Mouse (Mus musculus): ENCODE results near the gene Rhbdf1. TPM values are rescaled to one million over a fixed set of nuclear protein-coding genes. Genes with fewer than 3 reads are reported as not detected.

Rhbdf1 gene
- total and polyA plus RNA-seq, 3 experiments: 0.30 to 2.5 (median 0.91) TPM

DNA sequence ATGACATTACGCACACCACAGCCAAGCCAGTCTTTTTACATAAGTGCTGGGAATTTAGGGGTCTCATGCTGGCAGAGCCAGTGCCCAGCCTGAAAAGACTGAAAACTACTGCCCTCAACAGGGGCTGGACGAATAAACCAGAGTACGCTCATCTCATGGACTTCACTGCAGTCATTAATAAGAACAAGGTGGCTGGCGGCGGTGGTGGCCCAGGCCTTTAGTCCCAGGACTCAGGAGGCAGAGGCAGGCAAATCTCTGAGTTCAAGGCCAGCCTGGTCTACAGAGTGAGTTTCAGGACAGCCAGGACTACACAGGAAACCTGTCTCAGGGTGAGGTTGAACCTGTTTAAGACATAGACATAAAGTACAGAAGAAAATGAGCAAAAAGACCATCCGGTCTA is 44.1 kb upstream of the Rhbdf1 start:
- H3K4me3 ChIP-seq (ENCODE audit: low read depth, low read length): peak overlapping the region; percentile 56; the same call in 1 of the 2 replicates
- H3K27me3 ChIP-seq (ENCODE audit: insufficient read depth, low read length): no peaks in the 10 kb centered on the region
- DNase-seq (ENCODE audit: low spot score) (no peak), ATAC-seq (ENCODE audit: extremely low read depth, insufficient number of reproducible peaks, low FRiP score, poor library complexity, severe bottlenecking) (no peak)
- H3K36me3 ChIP-seq (replicated peaks): peaks cover 37% of the 10 kb centered on the region
- H3K9me3 ChIP-seq (replicated peaks): no peaks in the 10 kb centered on the region
- peaks cover 75% of the 10 kb centered on the region for H3K4me1 ChIP-seq (ENCODE audit: insufficient read depth, low read depth, low read length)
- TF ChIP-seq GATA2 (IDR thresholded peaks at IDR 0.05; ENCODE audit: borderline replicate concordance, low read depth, low read length): no peak
- no peak for TF ChIP-seq POLR2AphosphoS5 (IDR thresholded peaks at IDR 0.05; ENCODE audit: insufficient replicate concordance, low read depth, low read length)
- TF ChIP-seq CTCF (IDR thresholded peaks at IDR 0.05; ENCODE audit: low read depth, low read length): no peak
- TF ChIP-seq TAL1 (conservative IDR thresholded peaks at IDR 0.05; ENCODE audit: low read depth, low read length): no peak
- TF ChIP-seq GATA1 (IDR thresholded peaks at IDR 0.05; ENCODE audit: borderline replicate concordance, low read length): no peak

- no peaks in the 10 kb centered on the region for H3K27me3 ChIP-seq (ENCODE audit: insufficient read depth, low read length)
- H3K4me3 ChIP-seq (ENCODE audit: low read depth, low read length): no peak overlapping the region
- ATAC-seq (ENCODE audit: extremely low read depth, insufficient number of reproducible peaks, low FRiP score, poor library complexity, severe bottlenecking) (peak; percentile 77), DNase-seq (ENCODE audit: low spot score) (peak; percentile 57)
- no peak for TF ChIP-seq GATA2 (IDR thresholded peaks at IDR 0.05; ENCODE audit: borderline replicate concordance, low read depth, low read length)
- peak; percentile 95 for TF ChIP-seq TAL1 (conservative IDR thresholded peaks at IDR 0.05; ENCODE audit: low read depth, low read length)
- H3K9me3 ChIP-seq (replicated peaks): no peaks in the 10 kb centered on the region
- peaks cover 73% of the 10 kb centered on the region for H3K4me1 ChIP-seq (ENCODE audit: insufficient read depth, low read depth, low read length)
- peaks cover 47% of the 10 kb centered on the region for H3K36me3 ChIP-seq (replicated peaks)
These were observed 43.1 kb upstream of the Rhbdf1 start for GRCm38 (mm10) chr11:32265117-32265738.

GRCm38 (mm10) chr11:32262674-32263415 is 40.7 kb upstream of the Rhbdf1 start:
- H3K36me3 ChIP-seq (replicated peaks): peaks cover 64% of the 10 kb centered on the region

DNA sequence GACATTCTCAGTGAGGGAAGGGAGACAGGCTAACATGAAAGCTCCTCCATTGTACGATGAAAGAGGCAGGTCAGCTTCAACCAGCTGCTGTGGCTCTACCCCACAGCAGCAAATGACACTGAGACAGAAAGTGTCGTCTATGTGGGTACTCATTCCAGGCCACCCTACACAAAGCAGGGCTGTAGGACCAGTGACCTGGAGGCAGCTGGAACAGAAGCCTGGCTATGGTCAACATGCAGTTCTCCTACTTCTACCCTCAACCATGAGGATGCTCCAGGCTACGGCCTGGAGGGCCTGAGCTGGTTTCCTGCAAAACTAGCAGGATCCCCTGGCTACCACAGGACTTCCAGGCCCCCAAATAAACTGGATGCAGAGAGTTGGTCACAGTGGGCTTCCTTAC is 34.5 kb upstream of the Rhbdf1 start:
- Histone ChIP-seq H3K36me3 (replicated peaks) (peaks cover 88% of the 10 kb centered on the region), H3K9me3 (replicated peaks) (no peaks in the 10 kb centered on the region), H3K4me1 (ENCODE audit: insufficient read depth, low read depth, low read length) (peaks cover 77% of the 10 kb centered on the region), H3K27me3 (ENCODE audit: insufficient read depth, low read length) (no peaks in the 10 kb centered on the region), H3K4me3 (ENCODE audit: low read depth, low read length) (peak overlapping the region; percentile 14; the same call in 1 of the 2 replicates)
- ATAC-seq (ENCODE audit: extremely low read depth, insufficient number of reproducible peaks, low FRiP score, poor library complexity, severe bottlenecking) (no peak), DNase-seq (ENCODE audit: low spot score) (no peak)
- TF ChIP-seq GATA2 (IDR thresholded peaks at IDR 0.05; ENCODE audit: borderline replicate concordance, low read depth, low read length): no peak
- TF ChIP-seq GATA1 (IDR thresholded peaks at IDR 0.05; ENCODE audit: borderline replicate concordance, low read length): no peak

More at GRCm38 (mm10) chr11:32262674-32263415, 40.7 kb upstream of the Rhbdf1 start:
- TF ChIP-seq TAL1 (conservative IDR thresholded peaks at IDR 0.05; ENCODE audit: low read depth, low read length): no peak
- TF ChIP-seq GATA1 (IDR thresholded peaks at IDR 0.05; ENCODE audit: borderline replicate concordance, low read length): no peak
- TF ChIP-seq POLR2AphosphoS5 (IDR thresholded peaks at IDR 0.05; ENCODE audit: insufficient replicate concordance, low read depth, low read length): no peak
- no peak for TF ChIP-seq GATA2 (IDR thresholded peaks at IDR 0.05; ENCODE audit: borderline replicate concordance, low read depth, low read length)
- TF ChIP-seq CTCF (IDR thresholded peaks at IDR 0.05; ENCODE audit: low read depth, low read length): no peak
- Histone ChIP-seq H3K4me1 (ENCODE audit: insufficient read depth, low read depth, low read length) (peaks cover 64% of the 10 kb centered on the region), H3K9me3 (replicated peaks) (no peaks in the 10 kb centered on the region), H3K4me3 (ENCODE audit: low read depth, low read length) (no peak overlapping the region), H3K27me3 (ENCODE audit: insufficient read depth, low read length) (no peaks in the 10 kb centered on the region)
- ATAC-seq (ENCODE audit: extremely low read depth, insufficient number of reproducible peaks, low FRiP score, poor library complexity, severe bottlenecking): no peak
- no peak for DNase-seq (ENCODE audit: low spot score)

DNA sequence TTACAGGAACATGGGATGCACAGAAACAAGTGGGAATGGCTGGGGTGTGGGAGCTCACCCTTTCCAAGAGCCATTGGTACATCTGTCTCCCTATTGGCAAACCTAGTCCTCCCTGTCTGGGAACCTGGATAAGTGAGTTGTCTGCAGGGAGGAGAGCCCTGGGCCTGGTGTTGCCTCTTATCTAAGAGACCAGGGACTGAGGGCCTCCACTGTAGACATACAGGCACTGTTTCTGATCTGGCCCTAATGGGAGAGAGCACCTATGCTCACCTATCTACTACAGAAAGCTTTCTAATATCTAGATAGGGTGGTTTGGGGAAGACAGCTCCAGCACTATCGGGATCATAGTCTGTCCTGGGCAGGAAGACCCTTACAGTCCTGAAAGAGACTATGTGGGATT is 34.0 kb upstream of the Rhbdf1 start:
- ATAC-seq (ENCODE audit: extremely low read depth, insufficient number of reproducible peaks, low FRiP score, poor library complexity, severe bottlenecking) (peak; percentile 87), DNase-seq (ENCODE audit: low spot score) (no peak)
- Histone ChIP-seq H3K36me3 (replicated peaks) (peaks cover 89% of the 10 kb centered on the region), H3K4me1 (ENCODE audit: insufficient read depth, low read depth, low read length) (peaks cover 82% of the 10 kb centered on the region), H3K27me3 (ENCODE audit: insufficient read depth, low read length) (no peaks in the 10 kb centered on the region), H3K9me3 (replicated peaks) (no peaks in the 10 kb centered on the region), H3K4me3 (ENCODE audit: low read depth, low read length) (peak overlapping the region; percentile 17; the same call in 1 of the 2 replicates)
- TF ChIP-seq POLR2AphosphoS5 (IDR thresholded peaks at IDR 0.05; ENCODE audit: insufficient replicate concordance, low read depth, low read length): no peak
- TF ChIP-seq TAL1 (conservative IDR thresholded peaks at IDR 0.05; ENCODE audit: low read depth, low read length): peak; percentile 87
- no peak for TF ChIP-seq CTCF (IDR thresholded peaks at IDR 0.05; ENCODE audit: low read depth, low read length)
- TF ChIP-seq GATA2 (IDR thresholded peaks at IDR 0.05; ENCODE audit: borderline replicate concordance, low read depth, low read length): no peak

DNA sequence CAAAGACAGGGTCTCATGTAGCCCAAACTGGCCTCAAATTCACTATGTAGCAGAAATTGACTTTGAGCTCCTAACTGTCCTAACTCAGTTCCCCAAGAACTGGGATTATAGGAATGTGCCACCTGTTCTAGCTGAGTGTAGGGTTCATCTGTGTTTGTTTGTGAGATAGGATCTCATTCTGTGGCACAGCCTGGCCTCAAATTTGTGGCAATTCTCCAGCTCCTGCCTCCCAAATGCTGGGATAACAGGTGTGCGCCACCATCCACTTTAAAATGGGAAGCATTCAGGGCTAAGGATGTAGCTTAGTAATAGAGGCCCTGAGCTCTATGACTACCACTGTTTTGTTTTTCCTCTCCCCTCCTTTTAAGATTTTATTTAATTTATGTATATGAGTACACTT is 31.0 kb upstream of the Rhbdf1 start:
- Histone ChIP-seq H3K36me3 (replicated peaks) (peaks cover 86% of the 10 kb centered on the region), H3K4me1 (ENCODE audit: insufficient read depth, low read depth, low read length) (peaks cover 87% of the 10 kb centered on the region), H3K4me3 (ENCODE audit: low read depth, low read length) (no peak overlapping the region), H3K27me3 (ENCODE audit: insufficient read depth, low read length) (no peaks in the 10 kb centered on the region), H3K9me3 (replicated peaks) (no peaks in the 10 kb centered on the region)
- ATAC-seq (ENCODE audit: extremely low read depth, insufficient number of reproducible peaks, low FRiP score, poor library complexity, severe bottlenecking) (no peak), DNase-seq (ENCODE audit: low spot score) (no peak)
- TF ChIP-seq POLR2AphosphoS5 (IDR thresholded peaks at IDR 0.05; ENCODE audit: insufficient replicate concordance, low read depth, low read length) (no peak), GATA1 (IDR thresholded peaks at IDR 0.05; ENCODE audit: borderline replicate concordance, low read length) (no peak), TAL1 (conservative IDR thresholded peaks at IDR 0.05; ENCODE audit: low read depth, low read length) (no peak), CTCF (IDR thresholded peaks at IDR 0.05; ENCODE audit: low read depth, low read length) (no peak), GATA2 (IDR thresholded peaks at IDR 0.05; ENCODE audit: borderline replicate concordance, low read depth, low read length) (no peak)

Data from G1E (cell line).